Mouse (Mus musculus) kidney, adult 2 months (tissue): Measurements from ENCODE around the gene Ubr1. TPM values are rescaled to one million over a fixed set of nuclear protein-coding genes. Genes with fewer than 3 reads are reported as not detected.
A peak's percentile ranks its signal among the peaks of the same experiment; 100 is the strongest.

Experiments used
- DNase-seq: peaks from one replicate; pipeline ENCODE4 v3.0.0; 2021
- H3K27ac ChIP-seq: fragments of 200-500 bp; 2 replicates; pipeline ENCODE4 v1.5.1; 2012; ENCODE audit warnings: low read depth, low read length, control low read depth, inconsistent platforms; ENCODE audit not compliant: insufficient read depth
- H3K27me3 ChIP-seq: fragments of 200-500 bp; replicated peaks from 2 replicates; pipeline ENCODE4 v1.6.1; 2012; ENCODE audit warnings: mild to moderate bottlenecking, moderate library complexity, low read length, inconsistent platforms; ENCODE audit not compliant: control insufficient read depth, insufficient read depth
- H3K36me3 ChIP-seq: fragments of 200-500 bp; 2 replicates; pipeline ENCODE4 v1.6.1; 2012; ENCODE audit warnings: mild to moderate bottlenecking, moderate library complexity, low read length, inconsistent platforms; ENCODE audit not compliant: control insufficient read depth, insufficient read depth
- H3K4me1 ChIP-seq: fragments of 200-500 bp; 2 replicates; pipeline ENCODE4 v1.6.1; 2011; ENCODE audit warnings: low read length; ENCODE audit not compliant: control insufficient read depth, insufficient read depth
- H3K4me3 ChIP-seq: fragments of 200-500 bp; 2 replicates; pipeline ENCODE4 v1.5.1; 2011; ENCODE audit warnings: mild to moderate bottlenecking, low read depth, low read length, control low read depth; ENCODE audit not compliant: insufficient read depth
- CTCF ChIP-seq: fragments of 200-500 bp; conservative IDR thresholded peaks from 2 replicates; pipeline ENCODE4 v1.5.1; 2011; ENCODE audit warnings: low read depth, mild to moderate bottlenecking, control low read depth, low read length, moderate library complexity, mixed read lengths; ENCODE audit not compliant: insufficient read depth, insufficient read length
- POLR2A ChIP-seq: fragments of 200-500 bp; IDR thresholded peaks from one replicate; pipeline ENCODE4 v1.6.1; 2011; ENCODE audit warnings: low read depth, low read length, control low read depth
- WGBS: fragments of 180-500 bp; shearing (Covaris S2); methylation state at CpG from one replicate; pipeline ENCODE4 v1.1.7; 2018; 5-methylcytosine and 5-hydroxymethylcytosine counted together
- polyA plus RNA-seq: library from polyadenylated mRNA; depleted of rRNA; stranded (reverse); fragments of >200 nt; gene quantifications from 2 replicates; pipeline ENCODE4 v1.2.3, GENCODE M21; 2012

Ubr1 gene
- polyA plus RNA-seq, 1 experiment: 22.0 TPM

- no peak overlapping the region for H3K4me3 ChIP-seq
- no peaks in the 10 kb centered on the region for H3K27me3 ChIP-seq
- H3K4me1 ChIP-seq: no peaks in the 10 kb centered on the region
- DNase-seq: no peak
- H3K36me3 ChIP-seq: no peaks in the 10 kb centered on the region
- TF ChIP-seq POLR2A: no peak
- TF ChIP-seq CTCF: peak; percentile 33; the same call in 1 of the 2 replicates
- H3K27ac ChIP-seq: no peak overlapping the region
- 93% methylated on average over 1 of the region's 1 CpGs for WGBS
Observed at GRCm38 (mm10) chr2:120985241-120985640, 14.7 kb upstream of the Ubr1 start.

- 78% methylated on average over 2 of the region's 2 CpGs for WGBS
- no peak for DNase-seq
- Histone ChIP-seq H3K4me3 (no peak overlapping the region), H3K27ac (no peak overlapping the region), H3K27me3 (no peaks in the 10 kb centered on the region), H3K4me1 (no peaks in the 10 kb centered on the region), H3K36me3 (no peaks in the 10 kb centered on the region)
- TF ChIP-seq CTCF (no peak), POLR2A (no peak)
Observed at GRCm38 (mm10) chr2:120983611-120984010, 13.1 kb upstream of the Ubr1 start.

- TF ChIP-seq POLR2A: no peak
- TF ChIP-seq CTCF: no peak
- no peak overlapping the region for H3K4me3 ChIP-seq
- H3K27ac ChIP-seq: no peak overlapping the region
- H3K4me1 ChIP-seq: peaks cover 3% of the 10 kb centered on the region; the same call in 1 of the 2 replicates
- no peaks in the 10 kb centered on the region for H3K27me3 ChIP-seq
- no peaks in the 10 kb centered on the region for H3K36me3 ChIP-seq
- WGBS: 69% methylated on average over 2 of the region's 2 CpGs
- no peak for DNase-seq
Observed at GRCm38 (mm10) chr2:120980861-120981260, 10.3 kb upstream of the Ubr1 start.

GRCm38 (mm10) chr2:120979819-120980218 is 9.3 kb upstream of the Ubr1 start:
- DNase-seq: peak; percentile 27
- 78% methylated on average over 1 of the region's 1 CpGs for WGBS
- Histone ChIP-seq H3K4me3 (no peak overlapping the region), H3K27me3 (no peaks in the 10 kb centered on the region), H3K4me1 (peaks cover 3% of the 10 kb centered on the region; the same call in 1 of the 2 replicates), H3K27ac (no peak overlapping the region; the same call in 1 of the 2 replicates), H3K36me3 (no peaks in the 10 kb centered on the region)
- TF ChIP-seq POLR2A: no peak
- TF ChIP-seq CTCF: no peak

- TF ChIP-seq CTCF (no peak), POLR2A (no peak)
- 79% methylated on average over 2 of the region's 2 CpGs for WGBS
- DNase-seq: no peak
- no peak overlapping the region for H3K27ac ChIP-seq
- H3K4me1 ChIP-seq: peaks cover 3% of the 10 kb centered on the region; the same call in 1 of the 2 replicates
- no peaks in the 10 kb centered on the region for H3K27me3 ChIP-seq
- H3K36me3 ChIP-seq: no peaks in the 10 kb centered on the region
- no peak overlapping the region for H3K4me3 ChIP-seq
Observed at GRCm38 (mm10) chr2:120978693-120979037, 8.2 kb upstream of the Ubr1 start.

GRCm38 (mm10) chr2:120977926-120978692 is 7.6 kb upstream of the Ubr1 start:
- no peaks in the 10 kb centered on the region for H3K36me3 ChIP-seq
- TF ChIP-seq CTCF (no peak), POLR2A (no peak)
- DNase-seq: no peak
- peak overlapping the region; percentile 76; the same call in 1 of the 2 replicates for H3K27ac ChIP-seq
- H3K4me3 ChIP-seq: peak overlapping the region; percentile 84
- no peaks in the 10 kb centered on the region for H3K27me3 ChIP-seq
- peaks cover 3% of the 10 kb centered on the region; the same call in 1 of the 2 replicates for H3K4me1 ChIP-seq
- 88% methylated on average over 8 of the region's 8 CpGs for WGBS

GRCm38 (mm10) chr2:120976990-120977925 is 6.7 kb upstream of the Ubr1 start, which contains the start of gene Tmem62:
Gene Tmem62, plus strand, starts transcription at chr2:120977017.
- no peaks in the 10 kb centered on the region for H3K36me3 ChIP-seq
- peak within 1 kb of the TSS; percentile 76 for H3K27ac ChIP-seq
- H3K27me3 ChIP-seq: no peaks in the 10 kb centered on the region
- WGBS: 2% methylated on average over 66 of the region's 71 CpGs
- H3K4me3 ChIP-seq: peak within 1 kb of the TSS; percentile 84
- H3K4me1 ChIP-seq: peaks cover 3% of the 10 kb centered on the region; the same call in 1 of the 2 replicates
- peak; percentile 77 for DNase-seq
- TF ChIP-seq CTCF: peak; percentile 28; the same call in 1 of the 2 replicates
- no peak for TF ChIP-seq POLR2A
